Mouse (Mus musculus): ENCODE data around the gene Pkm. TPM values are rescaled to one million over a fixed set of nuclear protein-coding genes. Genes with fewer than 3 reads are reported as not detected.

Gene Pkm
- polyA plus RNA-seq, 1 experiment from 2014 or later = 1,999 TPM

DNA sequence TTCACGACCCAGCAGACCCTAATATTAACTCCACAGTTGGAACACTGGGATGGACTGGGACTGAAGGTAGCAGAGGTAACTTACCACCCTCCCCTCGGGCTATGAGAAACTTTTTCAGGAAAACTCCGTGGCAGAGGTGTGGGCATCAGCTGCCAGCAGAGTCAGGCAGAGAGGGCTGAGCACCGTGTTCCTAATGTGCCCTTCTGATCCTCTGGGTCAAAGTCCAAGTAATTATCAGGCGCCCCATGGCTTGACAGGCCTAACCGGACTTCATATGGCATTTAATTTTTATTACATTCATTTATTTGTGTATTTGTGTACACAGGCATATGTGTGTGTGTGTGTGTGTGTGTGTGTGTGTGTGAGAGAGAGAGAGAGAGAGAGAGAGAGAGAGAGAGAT, 46.9 kb downstream of the Pkm start:
- no peaks in the 10 kb centered on the region for H3K4me1 ChIP-seq (ENCODE audit: control insufficient read depth, insufficient read depth, low read length)
- no peak overlapping the region for H3K4me2 ChIP-seq (ENCODE audit: low read depth, severe bottlenecking)
- 63% methylated on average over 6 of the region's 6 CpGs for WGBS
- no peaks in the 10 kb centered on the region for H3K9me3 ChIP-seq (ENCODE audit: control insufficient read depth, low read length)
- H3K4me3 ChIP-seq (ENCODE audit: low read depth, low read length) = no peak overlapping the region
- DNase-seq (ENCODE audit: low spot score) (no peak), ATAC-seq (ENCODE audit: insufficient number of reproducible peaks, low FRiP score, low TSS enrichment, low read depth) (no peak)
- no peaks in the 10 kb centered on the region for H3K27me3 ChIP-seq (ENCODE audit: control insufficient read depth, insufficient read depth, low read length)
- no peak overlapping the region for H3K9ac ChIP-seq (ENCODE audit: low read length)
- H3K36me3 ChIP-seq (ENCODE audit: control insufficient read depth, insufficient read depth, low read length) = no peaks in the 10 kb centered on the region
- no peak overlapping the region for H3K27ac ChIP-seq (replicated peaks; ENCODE audit: low read depth, low read length)

DNA sequence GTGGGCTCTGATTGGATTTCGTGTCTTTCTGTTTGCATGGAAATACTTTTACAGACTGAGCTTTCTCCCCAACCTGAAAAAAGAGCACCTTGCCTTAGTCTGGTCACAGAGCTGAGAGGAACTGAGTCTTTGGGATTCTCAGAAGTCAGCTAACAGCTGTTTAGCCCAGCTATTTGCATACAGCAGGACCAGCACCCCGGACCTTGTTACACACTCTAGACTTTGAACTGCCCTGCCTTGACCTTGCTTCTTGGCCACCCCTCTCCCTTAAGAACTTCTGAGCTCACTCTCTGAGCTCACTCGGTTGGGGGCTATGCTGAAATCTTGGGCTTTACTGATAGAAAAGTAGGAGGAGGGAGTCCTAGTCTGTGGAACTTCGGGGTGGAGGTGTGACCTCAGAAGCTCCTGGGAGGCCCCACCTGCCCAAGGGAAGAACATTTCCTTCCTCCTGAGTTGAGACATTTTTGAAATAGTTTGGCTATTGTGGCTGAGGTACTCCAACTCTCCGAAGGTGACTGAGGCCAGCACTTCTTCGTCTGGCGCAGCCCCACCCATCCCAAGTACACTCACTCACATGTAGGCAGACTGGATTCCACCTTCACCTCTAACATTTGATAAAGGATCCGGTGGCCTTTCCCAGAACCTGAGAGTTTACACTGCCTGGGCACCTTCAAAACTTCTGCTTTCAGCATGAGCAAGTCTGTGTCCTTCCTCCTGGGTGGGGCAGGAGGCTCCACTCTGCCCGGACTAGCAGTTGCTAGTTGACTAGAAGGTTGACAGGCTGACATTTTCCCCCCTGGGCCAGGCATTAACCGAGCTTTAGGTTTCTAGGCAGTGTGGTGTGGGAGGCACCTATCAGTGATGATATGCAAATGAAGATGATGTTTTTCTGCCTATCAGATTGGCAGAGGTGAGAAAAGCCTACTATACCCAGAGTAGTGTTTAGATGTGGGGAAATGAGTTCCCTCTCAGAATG, 51.0 kb downstream of the Pkm start:
- Histone ChIP-seq H3K36me3 (ENCODE audit: control insufficient read depth, insufficient read depth, low read length) (no peaks in the 10 kb centered on the region), H3K4me2 (ENCODE audit: low read depth, severe bottlenecking) (no peak overlapping the region), H3K9ac (ENCODE audit: low read length) (no peak overlapping the region), H3K27me3 (ENCODE audit: control insufficient read depth, insufficient read depth, low read length) (no peaks in the 10 kb centered on the region), H3K27ac (replicated peaks; ENCODE audit: low read depth, low read length) (no peak overlapping the region), H3K4me1 (ENCODE audit: control insufficient read depth, insufficient read depth, low read length) (no peaks in the 10 kb centered on the region), H3K9me3 (ENCODE audit: control insufficient read depth, low read length) (no peaks in the 10 kb centered on the region), H3K4me3 (ENCODE audit: low read depth, low read length) (no peak overlapping the region)
- no peak for DNase-seq (ENCODE audit: low spot score)
- no peak for ATAC-seq (ENCODE audit: insufficient number of reproducible peaks, low FRiP score, low TSS enrichment, low read depth)
- 58% methylated on average over 10 of the region's 10 CpGs for WGBS

DNA sequence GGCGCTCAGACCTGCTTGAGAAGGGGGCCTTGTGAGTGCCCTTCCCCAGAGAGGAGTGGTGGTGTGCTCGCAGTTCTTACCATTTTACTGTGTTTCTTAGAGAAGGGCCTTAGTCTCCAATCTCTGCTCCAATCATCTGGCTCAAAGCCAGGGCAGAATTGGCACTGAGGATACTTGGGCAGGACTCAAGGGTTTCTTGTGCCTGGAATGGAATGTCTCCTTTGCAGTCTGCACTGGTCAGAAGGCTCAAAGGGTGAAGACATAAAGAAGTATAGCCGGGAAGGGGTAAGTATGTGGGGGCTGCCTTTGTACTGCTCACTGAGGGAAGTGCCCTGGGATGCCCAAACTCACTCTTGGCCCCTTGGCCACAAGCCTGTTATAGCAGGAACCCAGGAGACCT, 53.1 kb downstream of the Pkm start:
- Histone ChIP-seq H3K4me2 (ENCODE audit: low read depth, severe bottlenecking) (no peak overlapping the region), H3K27me3 (ENCODE audit: control insufficient read depth, insufficient read depth, low read length) (no peaks in the 10 kb centered on the region), H3K4me3 (ENCODE audit: low read depth, low read length) (no peak overlapping the region), H3K9me3 (ENCODE audit: control insufficient read depth, low read length) (no peaks in the 10 kb centered on the region), H3K27ac (replicated peaks; ENCODE audit: low read depth, low read length) (no peak overlapping the region), H3K9ac (ENCODE audit: low read length) (no peak overlapping the region), H3K4me1 (ENCODE audit: control insufficient read depth, insufficient read depth, low read length) (no peaks in the 10 kb centered on the region), H3K36me3 (ENCODE audit: control insufficient read depth, insufficient read depth, low read length) (no peaks in the 10 kb centered on the region)
- DNase-seq (ENCODE audit: low spot score) = no peak
- no peak for ATAC-seq (ENCODE audit: insufficient number of reproducible peaks, low FRiP score, low TSS enrichment, low read depth)
- 85% methylated on average over 3 of the region's 3 CpGs for whole genome bisulfite sequencing

DNA sequence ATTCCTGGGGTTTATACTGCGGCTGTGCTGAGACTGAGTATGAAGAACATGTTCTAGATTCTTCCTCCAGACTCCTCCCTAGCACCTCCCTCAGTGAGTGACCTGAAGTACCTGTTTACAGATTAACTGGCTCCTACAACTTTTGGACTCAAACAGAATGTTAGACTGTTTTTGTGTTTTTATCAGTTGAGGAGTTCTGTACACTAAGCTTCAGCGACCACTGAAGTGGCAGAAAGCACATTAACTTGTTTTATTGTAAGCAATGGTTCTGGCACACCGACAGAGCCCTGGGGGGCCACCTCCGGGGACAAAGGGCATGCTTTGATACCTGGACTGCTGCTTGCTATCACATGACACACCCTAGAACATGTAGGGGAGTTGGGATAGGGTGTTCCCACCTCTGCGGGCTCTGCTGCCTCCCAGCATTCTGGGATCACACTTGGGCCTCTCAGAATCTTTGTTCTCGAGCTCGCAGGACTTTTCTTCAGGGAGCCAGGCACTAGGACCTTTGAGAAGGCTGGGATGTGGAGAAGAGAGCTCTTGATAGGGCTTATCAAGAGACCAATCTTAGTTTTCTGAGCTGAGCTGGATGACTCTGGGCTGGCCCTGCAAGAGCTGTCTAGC, 60.2 kb downstream of the Pkm start:
- no peaks in the 10 kb centered on the region for H3K9me3 ChIP-seq (ENCODE audit: control insufficient read depth, low read length)
- H3K4me3 ChIP-seq (ENCODE audit: low read depth, low read length) = no peak overlapping the region
- WGBS = 73% methylated on average over 7 of the region's 7 CpGs
- H3K27ac ChIP-seq (replicated peaks; ENCODE audit: low read depth, low read length) = no peak overlapping the region
- H3K4me2 ChIP-seq (ENCODE audit: low read depth, severe bottlenecking) = no peak overlapping the region
- no peak overlapping the region for H3K9ac ChIP-seq (ENCODE audit: low read length)
- no peak for ATAC-seq (ENCODE audit: insufficient number of reproducible peaks, low FRiP score, low TSS enrichment, low read depth)
- no peaks in the 10 kb centered on the region for H3K4me1 ChIP-seq (ENCODE audit: control insufficient read depth, insufficient read depth, low read length)
- H3K36me3 ChIP-seq (ENCODE audit: control insufficient read depth, insufficient read depth, low read length) = no peaks in the 10 kb centered on the region
- no peaks in the 10 kb centered on the region for H3K27me3 ChIP-seq (ENCODE audit: control insufficient read depth, insufficient read depth, low read length)
- DNase-seq (ENCODE audit: low spot score) = no peak

DNA sequence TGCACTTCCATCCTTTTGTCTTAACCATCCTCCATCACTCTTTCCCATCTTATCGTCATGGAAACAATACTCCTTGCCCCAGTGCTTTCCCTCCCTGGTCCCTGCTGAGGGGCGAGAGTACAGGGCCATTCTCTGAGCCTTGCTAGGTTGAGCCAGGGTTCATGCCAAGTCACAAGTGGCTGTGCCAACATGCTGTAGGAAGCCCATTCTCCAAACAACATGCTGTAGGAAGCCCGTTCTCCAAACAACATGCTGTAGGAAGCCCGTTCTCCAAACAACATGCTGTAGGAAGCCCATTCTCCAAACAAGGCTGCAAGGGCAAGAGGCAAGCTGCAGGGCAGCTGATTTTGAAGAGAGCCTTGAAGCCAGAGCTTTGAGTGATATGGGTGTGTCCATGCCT, 62.1 kb downstream of the Pkm start:
- H3K4me3 ChIP-seq (ENCODE audit: low read depth, low read length) = no peak overlapping the region
- H3K9ac ChIP-seq (ENCODE audit: low read length) = no peak overlapping the region
- H3K27me3 ChIP-seq (ENCODE audit: control insufficient read depth, insufficient read depth, low read length) = no peaks in the 10 kb centered on the region
- DNase-seq (ENCODE audit: low spot score) (no peak), ATAC-seq (ENCODE audit: insufficient number of reproducible peaks, low FRiP score, low TSS enrichment, low read depth) (no peak)
- 0 out of 2 replicates have a peak, but pooled peaks cover under 1% of the 10 kb centered on the region for H3K4me1 ChIP-seq (ENCODE audit: control insufficient read depth, insufficient read depth, low read length)
- H3K9me3 ChIP-seq (ENCODE audit: control insufficient read depth, low read length) = no peaks in the 10 kb centered on the region
- 91% methylated on average over 4 of the region's 4 CpGs for WGBS
- no peak overlapping the region for H3K27ac ChIP-seq (replicated peaks; ENCODE audit: low read depth, low read length)
- no peaks in the 10 kb centered on the region for H3K36me3 ChIP-seq (ENCODE audit: control insufficient read depth, insufficient read depth, low read length)
- H3K4me2 ChIP-seq (ENCODE audit: low read depth, severe bottlenecking) = no peak overlapping the region

DNA sequence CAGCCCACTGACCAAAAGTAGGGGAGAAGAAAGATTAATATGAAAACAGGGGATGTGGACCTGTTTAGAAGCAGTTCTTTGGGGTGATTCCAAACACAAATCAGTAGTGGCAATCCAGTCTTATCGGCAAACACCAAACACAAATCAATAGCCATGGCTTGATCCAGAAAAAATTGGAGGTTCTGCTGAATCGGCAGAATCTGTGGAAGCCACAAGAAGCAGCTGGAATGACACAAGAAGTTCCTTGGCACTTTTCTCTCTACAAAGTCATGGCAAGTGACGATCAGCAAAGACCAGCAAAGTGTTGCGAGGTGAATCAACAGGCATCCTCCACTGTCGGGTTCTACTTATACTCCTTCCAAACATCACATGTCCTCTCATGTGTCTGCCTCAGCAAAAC, 65.0 kb downstream of the Pkm start:
- Histone ChIP-seq H3K36me3 (ENCODE audit: control insufficient read depth, insufficient read depth, low read length) (no peaks in the 10 kb centered on the region), H3K4me2 (ENCODE audit: low read depth, severe bottlenecking) (no peak overlapping the region), H3K4me3 (ENCODE audit: low read depth, low read length) (no peak overlapping the region), H3K9me3 (ENCODE audit: control insufficient read depth, low read length) (no peaks in the 10 kb centered on the region), H3K27me3 (ENCODE audit: control insufficient read depth, insufficient read depth, low read length) (no peaks in the 10 kb centered on the region), H3K27ac (replicated peaks; ENCODE audit: low read depth, low read length) (no peak overlapping the region), H3K9ac (ENCODE audit: low read length) (no peak overlapping the region), H3K4me1 (ENCODE audit: control insufficient read depth, insufficient read depth, low read length) (0 out of 2 replicates have a peak, but pooled peaks cover 2% of the 10 kb centered on the region)
- ATAC-seq (ENCODE audit: insufficient number of reproducible peaks, low FRiP score, low TSS enrichment, low read depth) (no peak), DNase-seq (ENCODE audit: low spot score) (no peak)
- 83% methylated on average over 5 of the region's 5 CpGs for WGBS

DNA sequence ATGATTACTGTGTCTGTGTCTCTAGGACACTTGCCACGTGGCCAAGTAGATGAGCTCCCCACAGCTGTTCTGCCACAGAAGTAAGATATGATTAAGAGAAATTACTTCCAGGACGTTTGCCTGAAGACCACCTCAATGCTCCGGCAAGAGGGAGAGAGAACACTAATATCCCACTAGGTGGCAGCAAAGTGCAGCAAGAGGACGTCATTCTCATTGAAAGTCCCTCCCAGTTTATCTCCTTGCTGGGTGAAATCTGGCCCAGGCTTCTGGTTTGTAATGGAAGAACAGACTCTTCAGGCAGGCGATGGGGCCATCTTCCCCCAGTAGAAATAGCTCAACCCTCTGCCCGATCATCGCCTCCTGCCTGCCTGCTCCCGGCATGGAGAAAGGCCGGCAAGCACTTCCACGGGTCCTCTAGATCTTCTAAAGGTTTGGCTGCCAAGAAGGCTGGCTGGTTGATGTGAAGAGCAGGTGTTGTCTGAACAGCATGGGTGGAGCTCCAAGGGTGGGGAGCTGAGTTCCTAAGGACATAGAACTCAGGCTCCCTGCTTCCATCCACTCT, 67.0 kb downstream of the Pkm start:
- ATAC-seq (ENCODE audit: insufficient number of reproducible peaks, low FRiP score, low TSS enrichment, low read depth) (no peak), DNase-seq (ENCODE audit: low spot score) (peak; percentile 75)
- H3K4me3 ChIP-seq (ENCODE audit: low read depth, low read length) = no peak overlapping the region
- 19% methylated on average over 10 of the region's 10 CpGs for WGBS
- H3K4me2 ChIP-seq (ENCODE audit: low read depth, severe bottlenecking) = peak overlapping the region; percentile 17; the same call in 1 of the 2 replicates
- H3K36me3 ChIP-seq (ENCODE audit: control insufficient read depth, insufficient read depth, low read length) = no peaks in the 10 kb centered on the region
- H3K9me3 ChIP-seq (ENCODE audit: control insufficient read depth, low read length) = no peaks in the 10 kb centered on the region
- no peaks in the 10 kb centered on the region for H3K27me3 ChIP-seq (ENCODE audit: control insufficient read depth, insufficient read depth, low read length)
- H3K9ac ChIP-seq (ENCODE audit: low read length) = no peak overlapping the region
- H3K27ac ChIP-seq (replicated peaks; ENCODE audit: low read depth, low read length) = no peak overlapping the region
- H3K4me1 ChIP-seq (ENCODE audit: control insufficient read depth, insufficient read depth, low read length) = 0 out of 2 replicates have a peak, but pooled peaks cover 2% of the 10 kb centered on the region

DNA sequence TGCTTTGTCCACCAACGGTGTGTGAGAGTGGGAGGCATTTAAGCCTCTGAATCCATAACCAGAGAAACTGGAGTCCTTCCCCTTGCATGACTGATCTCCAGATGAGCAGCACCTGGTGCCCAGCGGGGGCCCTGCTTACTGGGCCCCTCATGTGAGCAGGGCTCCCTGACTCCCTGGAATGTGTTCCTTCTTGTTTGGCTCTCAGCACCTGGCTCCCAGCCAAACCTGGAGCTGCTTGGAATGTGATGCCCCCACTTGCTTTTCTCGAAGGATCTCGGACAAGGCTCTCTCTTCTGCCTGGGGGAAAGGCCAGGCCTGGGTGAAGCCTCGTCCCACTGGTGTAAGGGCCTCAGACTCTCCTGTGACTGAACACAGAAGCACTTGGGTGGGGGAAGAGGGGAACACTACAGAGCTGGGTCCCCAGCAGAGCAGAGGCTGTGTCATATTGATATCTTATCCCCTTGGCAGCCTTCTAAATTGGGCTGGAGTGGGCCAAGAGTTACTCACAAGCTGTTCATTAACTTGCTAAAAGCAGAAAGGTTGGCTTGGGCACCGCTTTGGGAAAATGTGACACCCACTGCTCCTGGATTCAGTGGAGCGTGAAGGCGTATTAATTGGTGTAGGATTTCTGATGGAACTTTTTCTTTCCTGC, 67.7 kb downstream of the Pkm start:
- H3K4me1 ChIP-seq (ENCODE audit: control insufficient read depth, insufficient read depth, low read length) = 0 out of 2 replicates have a peak, but pooled peaks cover 2% of the 10 kb centered on the region
- no peak overlapping the region for H3K9ac ChIP-seq (ENCODE audit: low read length)
- DNase-seq (ENCODE audit: low spot score) (peak; percentile 36), ATAC-seq (ENCODE audit: insufficient number of reproducible peaks, low FRiP score, low TSS enrichment, low read depth) (no peak)
- H3K27me3 ChIP-seq (ENCODE audit: control insufficient read depth, insufficient read depth, low read length) = no peaks in the 10 kb centered on the region
- no peak overlapping the region for H3K4me2 ChIP-seq (ENCODE audit: low read depth, severe bottlenecking)
- WGBS = 75% methylated on average over 8 of the region's 8 CpGs
- H3K36me3 ChIP-seq (ENCODE audit: control insufficient read depth, insufficient read depth, low read length) = no peaks in the 10 kb centered on the region
- no peak overlapping the region for H3K4me3 ChIP-seq (ENCODE audit: low read depth, low read length)
- H3K9me3 ChIP-seq (ENCODE audit: control insufficient read depth, low read length) = no peaks in the 10 kb centered on the region
- H3K27ac ChIP-seq (replicated peaks; ENCODE audit: low read depth, low read length) = no peak overlapping the region

All from limb, embryonic 11.5 days (tissue).